Mouse (Mus musculus): Measurements from ENCODE around the gene Ppil4. TPM values are rescaled to one million over a fixed set of nuclear protein-coding genes. Genes with fewer than 3 reads are reported as not detected.

Gene Ppil4
- polyA plus RNA-seq, 1 experiment from 2014 or later, result 25.0 TPM

DNA sequence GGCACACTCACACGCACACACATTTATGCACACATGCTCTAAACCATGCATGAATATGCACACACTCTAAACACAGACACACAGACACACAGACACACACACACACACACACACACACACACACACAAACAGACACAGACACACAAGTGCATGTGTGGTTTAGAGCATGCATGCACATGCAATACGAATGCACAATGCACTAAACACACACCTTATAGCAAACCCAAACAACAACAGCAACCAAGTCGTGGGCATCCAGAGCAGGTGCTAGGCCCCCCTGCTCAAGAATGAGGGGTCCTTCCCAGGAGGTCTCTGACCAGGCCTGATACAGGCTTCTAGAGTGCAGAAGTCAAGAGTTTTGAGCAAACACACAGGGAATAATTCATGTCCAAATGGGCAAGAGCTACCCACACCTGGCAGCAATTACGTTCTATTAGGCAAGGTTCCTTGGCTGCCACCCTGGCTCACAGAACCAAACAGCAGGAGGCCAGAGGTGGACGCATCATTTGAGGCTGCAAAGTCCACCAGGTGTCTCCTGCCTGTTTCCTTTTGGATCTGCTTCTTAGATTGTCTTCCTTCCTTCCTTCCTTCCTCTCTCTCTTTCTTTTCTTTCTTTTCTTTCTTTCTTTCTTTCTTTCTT lies 78.8 kb downstream of the Ppil4 start:
- ChIA-PET CTCF (interaction anchor here (1.5 kb wide), 1 partner anchor 325 kb away, joined by 3 read pairs; no protein-coding TSS in a partner anchor), POLR2A (no interaction called here)
- TF ChIP-seq CTCF (IDR thresholded peaks at IDR 0.05), result no peak
- DNase-seq (ENCODE audit: low read depth, low spot score) (no peak), ATAC-seq (no peak)
- in situ Hi-C loops (cut with MboI; ENCODE audit: low pct_unique_long_range_greater_than_20kb), result no loop called here
- peaks cover 7% of the 10 kb centered on the region for H3K27me3 ChIP-seq

Other genes starting within 250 kb of the Ppil4 start
- gene Lrp11, start 203.1 kb upstream of the Ppil4 start, polyA plus RNA-seq (2021), result 19.3 TPM
- 21.9 TPM for gene Nup43, start 125.4 kb upstream of the Ppil4 start, polyA plus RNA-seq (2021)
- 66.8 TPM for gene Pcmt1, start 111.8 kb upstream of the Ppil4 start, polyA plus RNA-seq (2021)
- 26.4 TPM for gene Lats1, start 111.7 kb upstream of the Ppil4 start, polyA plus RNA-seq (2021)
- 34.4 TPM for gene Katna1, start 66.9 kb upstream of the Ppil4 start, polyA plus RNA-seq (2021)
- gene Ginm1, start 67 bp upstream of the Ppil4 start, polyA plus RNA-seq (2021), result 75.2 TPM
- gene Zc3h12d, start 39.6 kb downstream of the Ppil4 start, polyA plus RNA-seq (2021), result not detected
- 63.9 TPM for gene Tab2, start 163.3 kb downstream of the Ppil4 start, polyA plus RNA-seq (2021)

All from Patski (cell line).